8 mouse cellular contexts compared by ENCODE assay signal in genomic region chr4:150374651-150375447, GRCm38 (mm10).
A peak's percentile ranks its signal among the peaks of the same experiment; 100 is the strongest.
DNase-seq lines count a peak whose midpoint lies in the region; ATAC-seq lines count a peak whose summit lies in the region.

No protein-coding gene starts in this region.

- H3K27me3 ChIP-seq in lung, embryonic 15.5 days, result no peaks in the 10 kb centered on the region
- no peaks in the 10 kb centered on the region for H3K27me3 ChIP-seq in intestine, embryonic 15.5 days (replicated peaks)
- H3K27me3 ChIP-seq in neural tube, embryonic 12.5 days (replicated peaks), result no peaks in the 10 kb centered on the region

- peak; percentile 26 for DNase-seq in adrenal gland, adult 2 months
- no peak for DNase-seq in adrenal gland, postnatal 36 days
- DNase-seq in lung, postnatal 25 days (ENCODE audit: low spot score), result no peak
- no peak for DNase-seq in gastrocnemius, adult 8-10 months (ENCODE audit: low spot score in 2 of 2)
- DNase-seq in spleen, adult 18-20 months, result no peak

- peaks cover 56% of the 10 kb centered on the region for H3K4me1 ChIP-seq in lung, embryonic 15.5 days
- H3K4me1 ChIP-seq in intestine, embryonic 15.5 days (replicated peaks), result peaks cover 48% of the 10 kb centered on the region
- peaks cover 62% of the 10 kb centered on the region for H3K4me1 ChIP-seq in neural tube, embryonic 12.5 days

- 0 out of 2 replicates have a peak overlapping the region, but pooled peaks have one; percentile 17 for H3K27ac ChIP-seq in lung, embryonic 15.5 days
- no peak overlapping the region for H3K27ac ChIP-seq in intestine, embryonic 15.5 days
- H3K27ac ChIP-seq in neural tube, embryonic 12.5 days, result peak overlapping the region; percentile 64

- H3K36me3 ChIP-seq in lung, embryonic 15.5 days, result no peaks in the 10 kb centered on the region
- H3K36me3 ChIP-seq in intestine, embryonic 15.5 days, result no peaks in the 10 kb centered on the region
- no peaks in the 10 kb centered on the region for H3K36me3 ChIP-seq in neural tube, embryonic 12.5 days

- no peak overlapping the region for H3K4me2 ChIP-seq in lung, embryonic 15.5 days
- peak overlapping the region; percentile 1; the same call in 1 of the 2 replicates for H3K4me2 ChIP-seq in intestine, embryonic 15.5 days (replicated peaks)
- peak overlapping the region; percentile 91 for H3K4me2 ChIP-seq in neural tube, embryonic 12.5 days (replicated peaks)

- H3K9me3 ChIP-seq in lung, embryonic 15.5 days, result no peaks in the 10 kb centered on the region
- no peaks in the 10 kb centered on the region for H3K9me3 ChIP-seq in intestine, embryonic 15.5 days
- H3K9me3 ChIP-seq in neural tube, embryonic 12.5 days, result no peaks in the 10 kb centered on the region

- ATAC-seq in lung, embryonic 15.5 days (ENCODE audit: borderline replicate concordance, extremely low read depth, low FRiP score, low TSS enrichment), result no peak
- ATAC-seq in intestine, embryonic 15.5 days, result no peak
- ATAC-seq in neural tube, embryonic 12.5 days (ENCODE audit: low FRiP score, low read depth), result no peak

- WGBS in lung, embryonic 15.5 days, result 33% methylated on average over 9 of the region's 9 CpGs
- 30% methylated on average over 9 of the region's 9 CpGs for WGBS in intestine, embryonic 15.5 days
- 24% methylated on average over 9 of the region's 9 CpGs for WGBS in neural tube, embryonic 12.5 days

- no peak overlapping the region for H3K4me3 ChIP-seq in lung, embryonic 15.5 days
- H3K4me3 ChIP-seq in intestine, embryonic 15.5 days (replicated peaks), result no peak overlapping the region
- no peak overlapping the region; the same call in 1 of the 2 replicates for H3K4me3 ChIP-seq in neural tube, embryonic 12.5 days

- 0 out of 2 replicates have a peak overlapping the region, but pooled peaks have one; percentile 2 for H3K9ac ChIP-seq in lung, embryonic 15.5 days
- no peak overlapping the region for H3K9ac ChIP-seq in intestine, embryonic 15.5 days
- peak overlapping the region; percentile 44 for H3K9ac ChIP-seq in neural tube, embryonic 12.5 days
